Mouse (Mus musculus) bone marrow macrophage, adult 2 months (primary cell): Measurements from ENCODE around the gene Fam24b. TPM values are rescaled to one million over a fixed set of nuclear protein-coding genes. Genes with fewer than 3 reads are reported as not detected.

Experiments used
- H3K27ac ChIP-seq: 2 replicates; pipeline ENCODE4 v1.5.1; 2012; ENCODE audit warnings: low read depth, low read length; ENCODE audit not compliant: insufficient read depth
- H3K4me1 ChIP-seq: 2 replicates; pipeline ENCODE4 v1.6.1; 2012; ENCODE audit warnings: low read length; ENCODE audit not compliant: control insufficient read depth, insufficient read depth
- H3K4me3 ChIP-seq: 2 replicates; pipeline ENCODE4 v1.5.1; 2012; ENCODE audit warnings: mild to moderate bottlenecking, low read length, moderate library complexity; ENCODE audit not compliant: insufficient read depth
- CTCF ChIP-seq: IDR thresholded peaks from 2 replicates; pipeline ENCODE4 v1.5.1; 2012; ENCODE audit warnings: low read depth, mild to moderate bottlenecking, low read length, moderate library complexity
- POLR2A ChIP-seq: IDR thresholded peaks from 2 replicates; pipeline ENCODE4 v1.6.1; 2012; ENCODE audit warnings: mild to moderate bottlenecking, low read depth, low read length, borderline replicate concordance
- polyA plus RNA-seq: library from polyadenylated mRNA; stranded (reverse); fragments of >200 nt; gene quantifications from 2 replicates; pipeline ENCODE4 v1.2.4, GENCODE M21; 2012; ENCODE audit not compliant: missing spikeins, insufficient read depth, insufficient read length

The Fam24b gene
- polyA plus RNA-seq, 1 experiment: not detected

GRCm38 (mm10) chr7:131297151-131297550, 32.2 kb downstream of the Fam24b start:
- Histone ChIP-seq H3K4me1 (0 out of 2 replicates have a peak, but pooled peaks cover 2% of the 10 kb centered on the region), H3K27ac (no peak overlapping the region), H3K4me3 (no peak overlapping the region)
- TF ChIP-seq POLR2A (no peak), CTCF (no peak)

Other genes starting within 250 kb of the Fam24b start
- gene 4933402N03Rik, start 183.2 kb downstream of the Fam24b start, polyA plus RNA-seq: not detected in 2 replicates
- not detected in 2 replicates for gene 5430419D17Rik, start 155.1 kb downstream of the Fam24b start, polyA plus RNA-seq
- not detected in 2 replicates for gene Cuzd1, start 7.2 kb downstream of the Fam24b start, polyA plus RNA-seq
- gene Fam24a, start 4.3 kb upstream of the Fam24b start, polyA plus RNA-seq: not detected in 2 replicates
- gene 2310057M21Rik, start 33.2 kb upstream of the Fam24b start, polyA plus RNA-seq: 8.2 and 9.4 TPM in 2 replicates
- 19.7 and 22.4 TPM in 2 replicates for gene Pstk, start 41.6 kb upstream of the Fam24b start, polyA plus RNA-seq
- 17.3 and 20.7 TPM in 2 replicates for gene Ikzf5, start 81.0 kb upstream of the Fam24b start, polyA plus RNA-seq
- gene Acadsb, start 81.1 kb upstream of the Fam24b start, polyA plus RNA-seq: 54.9 and 61.0 TPM in 2 replicates
- not detected in 2 replicates for gene Hmx3, start 213.4 kb upstream of the Fam24b start, polyA plus RNA-seq
- gene Hmx2, start 219.3 kb upstream of the Fam24b start, polyA plus RNA-seq: not detected in 2 replicates
- gene Bub3, start 230.7 kb upstream of the Fam24b start, polyA plus RNA-seq: 80.4 and 88.3 TPM in 2 replicates